Mouse (Mus musculus): Measurements from ENCODE around the gene Plod1. TPM values are rescaled to one million over a fixed set of nuclear protein-coding genes. Genes with fewer than 3 reads are reported as not detected.
A peak's percentile ranks its signal among the peaks of the same experiment; 100 is the strongest.
"Not testable (repeated sequence)": the region's sequence is repeated elsewhere in the genome, so short reads cannot be mapped to it uniquely, and the experiment has no call there.

The Plod1 gene
- total RNA-seq, 2 experiments from 2014 or later, result 4.8 to 10.5 TPM

- no peak for ATAC-seq (replicated peaks; ENCODE audit: poor library complexity)
These were observed 39.2 kb downstream of the Plod1 start for GRCm38 (mm10) chr4:147897348-147897747.

- peak; percentile 10; the same call in 1 of the 2 replicates for ATAC-seq (replicated peaks; ENCODE audit: poor library complexity)
These were observed 40.2 kb downstream of the Plod1 start for GRCm38 (mm10) chr4:147896411-147896810.

GRCm38 (mm10) chr4:147895815-147896330 lies 40.7 kb downstream of the Plod1 start:
- ATAC-seq (replicated peaks; ENCODE audit: poor library complexity), result no peak

DNA sequence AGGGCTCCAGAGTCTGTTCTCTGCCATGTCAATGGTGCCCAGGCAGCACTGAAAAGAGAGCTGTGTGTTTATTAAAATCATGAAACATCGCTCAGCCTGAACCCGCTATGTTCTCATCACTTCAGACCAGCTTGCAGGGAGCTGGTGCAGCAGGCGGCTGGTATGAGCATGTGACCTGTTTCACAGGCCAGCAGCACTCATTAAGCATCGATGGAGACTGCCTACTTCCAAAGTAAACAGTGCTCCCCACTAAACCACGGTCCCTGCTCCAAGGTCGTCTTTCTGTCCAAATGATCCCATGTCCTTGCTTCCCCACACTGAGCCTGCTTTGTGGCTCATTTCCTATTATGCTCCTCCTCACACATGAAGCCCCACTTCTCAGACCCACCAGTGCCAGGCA lies 46.2 kb downstream of the Plod1 start:
- ATAC-seq (replicated peaks; ENCODE audit: poor library complexity), result no peak

DNA sequence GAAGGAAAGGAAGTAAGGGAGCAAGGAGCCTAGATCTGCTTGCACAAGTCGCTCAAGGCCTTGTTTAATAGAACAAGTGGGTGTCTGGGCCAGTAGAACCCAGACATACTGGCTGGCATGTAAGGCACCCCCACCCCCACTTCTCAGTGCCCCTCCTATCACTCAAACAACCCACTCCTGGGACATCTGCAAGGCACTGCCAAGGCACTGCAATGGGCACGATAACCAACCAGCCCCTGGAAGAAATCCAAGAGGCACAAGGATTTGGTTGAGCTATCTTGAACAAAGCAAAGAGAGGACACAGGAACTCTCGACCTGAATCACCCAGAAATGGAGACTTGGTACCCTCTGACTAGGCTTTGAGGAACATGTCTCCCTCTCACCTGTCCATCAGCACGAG lies 48.3 kb downstream of the Plod1 start:
- peak; percentile 78 for ATAC-seq (replicated peaks; ENCODE audit: poor library complexity)

GRCm38 (mm10) chr4:147887277-147887676 lies 49.3 kb downstream of the Plod1 start:
- no peak for ATAC-seq (replicated peaks; ENCODE audit: poor library complexity)

DNA sequence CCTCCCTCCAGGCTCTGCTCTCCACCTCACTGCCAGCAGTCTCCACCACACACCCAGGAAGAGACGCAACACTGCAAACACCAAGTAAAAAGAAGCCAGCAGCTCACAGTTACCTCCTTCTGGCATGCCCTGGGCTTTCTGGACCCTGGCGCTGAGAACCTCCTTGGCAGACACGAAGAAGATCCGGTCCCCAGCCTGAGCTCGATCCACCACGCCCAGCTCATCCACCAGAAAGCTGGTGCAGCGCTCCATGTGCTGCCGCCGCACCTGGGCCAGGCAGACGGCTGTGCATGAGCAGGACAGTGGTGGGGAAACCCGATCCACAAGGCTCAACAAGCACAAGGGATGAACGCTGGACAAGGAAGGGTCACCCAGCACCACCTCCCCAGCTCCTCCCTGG lies 50.4 kb downstream of the Plod1 start:
- ATAC-seq (replicated peaks; ENCODE audit: poor library complexity), result no peak

DNA sequence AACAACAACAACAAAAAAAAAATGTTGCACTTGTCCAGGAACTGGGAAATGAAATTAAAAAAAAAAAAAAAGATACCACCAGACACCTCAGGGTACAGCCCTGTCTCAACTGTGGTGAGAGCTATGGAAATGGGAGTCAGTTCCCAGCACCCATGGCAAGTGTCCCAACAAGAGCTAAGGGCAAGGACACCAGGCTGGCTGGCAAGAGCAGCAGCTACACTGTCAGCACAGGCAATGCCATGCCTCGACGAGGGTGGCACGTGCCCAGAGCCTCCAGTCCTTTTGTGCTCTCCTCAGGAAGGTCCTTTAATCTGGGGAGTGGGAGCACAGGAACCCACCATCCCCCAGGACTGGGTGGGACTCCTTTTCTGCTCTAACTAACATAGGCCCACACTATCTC lies 52.4 kb downstream of the Plod1 start:
- ATAC-seq (replicated peaks; ENCODE audit: poor library complexity), result no peak

GRCm38 (mm10) chr4:147883041-147883440 lies 53.5 kb downstream of the Plod1 start:
- no peak for ATAC-seq (replicated peaks; ENCODE audit: poor library complexity)

GRCm38 (mm10) chr4:147881792-147882191 lies 54.8 kb downstream of the Plod1 start:
- no peak for ATAC-seq (replicated peaks; ENCODE audit: poor library complexity)

- ATAC-seq (replicated peaks; ENCODE audit: poor library complexity), result no peak
These were observed 56.7 kb downstream of the Plod1 start for GRCm38 (mm10) chr4:147879865-147880264.

- no peak for ATAC-seq (replicated peaks; ENCODE audit: poor library complexity)
These were observed 57.1 kb downstream of the Plod1 start for GRCm38 (mm10) chr4:147879456-147879855.

- ATAC-seq (replicated peaks; ENCODE audit: poor library complexity), result no peak
These were observed 58.0 kb downstream of the Plod1 start for GRCm38 (mm10) chr4:147878537-147878936.

DNA sequence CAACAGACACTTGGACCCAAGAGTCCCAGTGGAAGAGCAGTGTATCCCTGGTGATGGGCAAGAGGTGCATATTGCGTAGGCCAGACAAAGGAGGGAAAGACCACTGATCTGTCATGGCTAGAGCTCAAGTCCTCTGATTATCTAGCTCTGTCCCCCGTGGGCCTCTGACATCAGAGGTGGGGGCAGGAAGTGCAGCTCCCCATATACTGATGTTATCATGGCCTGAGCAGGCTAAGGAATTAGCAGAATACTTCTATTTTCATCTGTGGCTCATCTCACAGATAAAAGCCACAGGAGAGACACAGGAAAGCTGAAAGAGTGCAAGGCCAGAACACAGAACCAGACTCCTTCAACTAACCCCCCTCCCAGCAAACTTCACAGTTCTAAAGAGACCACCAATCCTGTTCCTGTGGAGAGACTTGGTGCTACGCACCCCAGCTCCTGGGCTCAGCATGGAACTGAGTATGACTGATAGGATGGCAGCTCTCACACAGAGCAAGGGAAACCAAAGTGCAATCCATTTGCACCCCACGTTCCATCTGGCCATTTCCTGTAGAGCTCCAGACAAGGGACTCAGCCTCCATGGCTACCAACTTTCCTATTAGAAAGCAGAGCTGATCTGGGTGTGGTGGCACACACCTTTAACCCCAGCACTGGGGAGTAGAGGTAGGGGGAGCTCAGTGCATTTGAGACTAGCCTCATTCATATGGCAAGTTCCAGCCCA lies 60.6 kb downstream of the Plod1 start:
- peak; percentile 46 for ATAC-seq (replicated peaks; ENCODE audit: poor library complexity)

DNA sequence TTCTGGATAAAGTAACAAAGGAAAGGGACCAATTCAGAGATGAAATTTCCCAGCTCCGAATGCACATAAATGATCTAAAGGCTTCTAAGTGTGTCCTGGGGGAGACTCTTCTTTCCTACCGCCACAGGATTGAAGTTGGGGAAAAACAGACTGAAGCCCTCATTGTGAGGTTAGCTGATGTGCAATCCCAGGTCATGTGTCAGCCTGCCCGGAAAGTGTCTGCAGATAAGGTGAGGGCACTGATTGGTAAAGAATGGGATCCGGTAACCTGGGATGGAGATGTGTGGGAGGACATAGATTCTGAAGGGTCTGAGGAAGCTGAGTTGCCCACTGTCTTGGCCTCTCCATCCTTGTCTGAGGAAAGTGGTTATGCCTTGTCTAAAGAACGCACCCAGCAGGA lies 67.3 kb downstream of the Plod1 start:
- peak; percentile 11; the same call in 1 of the 2 replicates for ATAC-seq (replicated peaks; ENCODE audit: poor library complexity)

DNA sequence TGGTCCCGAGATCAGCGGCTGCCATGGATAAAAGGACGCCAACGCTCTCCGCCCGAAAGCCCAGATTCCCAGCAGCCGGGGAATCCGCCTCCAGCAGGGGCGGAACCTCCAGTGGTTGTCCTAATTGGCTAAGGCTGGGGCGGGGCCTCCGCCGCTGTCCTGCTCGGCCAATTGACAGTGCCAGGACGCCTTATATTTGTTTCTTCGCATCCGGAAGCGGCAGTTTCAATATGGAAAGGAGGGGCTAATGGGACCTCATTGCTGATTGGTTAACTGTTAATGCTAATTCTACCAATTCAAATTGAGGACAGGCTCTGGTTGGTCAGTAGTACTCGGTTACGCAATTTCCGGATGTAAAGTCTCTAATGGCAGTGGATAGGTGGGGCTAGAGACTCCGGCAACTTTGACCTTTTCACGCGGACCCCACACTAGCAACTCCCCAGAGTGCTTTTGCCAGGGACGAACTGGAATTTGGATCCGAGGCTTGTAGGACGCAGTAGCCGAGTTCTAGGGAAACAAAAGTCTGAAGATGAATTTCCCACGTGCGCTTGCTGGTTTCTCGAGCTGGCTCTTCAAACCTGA lies 68.0 kb downstream of the Plod1 start, which contains the start of the genes Miip and Fv1:
Gene Miip, minus strand, starts transcription at position 367 of the 582 bp plus-strand sequence.
Gene Fv1, plus strand, starts transcription at position 530 of the 582 bp plus-strand sequence.
- ATAC-seq (replicated peaks; ENCODE audit: poor library complexity), result peak; percentile 85

DNA sequence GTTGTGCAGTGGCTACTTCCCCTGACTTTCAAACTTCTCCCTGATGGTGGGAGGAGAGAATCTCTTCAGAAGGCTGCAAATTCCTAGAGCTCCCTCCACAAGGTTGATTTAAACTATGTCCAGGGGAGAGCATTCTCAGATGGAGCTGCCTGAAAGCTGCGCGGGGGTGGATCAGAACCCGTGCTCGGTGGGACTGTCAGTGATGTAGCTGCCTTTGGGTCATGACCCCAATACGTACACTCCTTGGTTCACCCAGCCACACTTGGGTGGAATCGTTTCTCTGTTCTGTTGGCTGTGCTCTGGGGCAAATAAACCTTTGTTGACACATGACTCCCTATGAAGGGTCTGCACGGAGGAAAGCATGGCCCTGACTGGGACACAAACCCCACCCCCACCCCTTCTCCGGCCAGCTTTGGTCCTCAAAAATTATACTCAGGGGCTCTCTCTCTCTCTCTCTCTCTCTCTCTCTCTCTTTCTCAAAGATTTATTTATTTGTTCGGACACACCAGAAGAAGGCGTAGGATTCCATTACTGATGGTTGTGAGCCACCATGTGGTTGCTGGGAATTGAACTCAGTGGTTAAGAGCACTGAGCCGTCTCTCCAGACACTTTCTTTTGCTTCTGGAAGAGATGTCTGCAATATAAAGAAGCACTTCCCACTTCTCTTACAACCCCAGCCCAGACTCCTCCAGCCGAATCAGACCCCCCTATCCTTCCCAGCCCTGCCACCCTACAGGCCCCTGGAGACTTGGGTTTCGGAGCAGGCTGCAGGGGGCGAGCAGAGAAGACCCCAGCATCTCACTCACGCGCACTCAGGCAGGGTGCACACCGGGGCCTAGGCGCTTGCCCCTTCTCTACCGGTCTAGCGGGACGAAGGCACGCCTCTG lies 68.8 kb downstream of the Plod1 start:
- no peak for ATAC-seq (replicated peaks; ENCODE audit: poor library complexity)

- ATAC-seq (replicated peaks; ENCODE audit: poor library complexity), result not testable (repeated sequence)
These were observed 69.8 kb downstream of the Plod1 start for GRCm38 (mm10) chr4:147866793-147867192.

DNA sequence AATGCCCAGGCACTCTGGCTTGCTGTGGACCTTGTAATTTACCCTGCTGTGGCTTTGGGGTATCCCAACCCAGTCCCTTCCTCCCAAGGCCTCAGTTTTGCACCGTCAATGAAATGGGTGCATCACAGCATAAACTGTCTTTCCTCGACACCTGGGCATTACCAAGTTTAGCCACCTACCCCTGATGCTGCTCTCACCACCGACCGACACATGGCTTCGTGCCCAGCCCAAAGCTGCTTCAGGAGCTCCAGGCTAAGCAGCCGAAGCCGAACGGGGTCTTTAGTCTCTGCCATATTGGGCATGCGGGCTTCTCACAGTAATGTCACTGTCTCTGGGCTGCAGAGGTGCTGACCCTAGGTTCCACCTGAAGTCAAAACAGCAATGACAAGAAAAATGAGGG lies 70.5 kb downstream of the Plod1 start:
- ATAC-seq (replicated peaks; ENCODE audit: poor library complexity), result no peak

- ATAC-seq (replicated peaks; ENCODE audit: poor library complexity), result no peak
These were observed 70.9 kb downstream of the Plod1 start for GRCm38 (mm10) chr4:147865651-147866050.

GRCm38 (mm10) chr4:147862051-147862450 lies 74.5 kb downstream of the Plod1 start:
- ATAC-seq (replicated peaks; ENCODE audit: poor library complexity), result no peak

Measured in megakaryocyte progenitor cell, adult 5-6 weeks (primary cell).